Mouse (Mus musculus) lung, postnatal 4 days (tissue): ENCODE results near the gene Cebpg.

Experiments
- DNase-seq, 2 experiments: peaks; one replicate each; pipeline ENCODE4 v3.0.0; 2021

The Cebpg gene

GRCm38 (mm10) chr7:35056436-35056864, at the start of gene Cebpg:
Gene Cebpg (minus strand): TSS chr7:35056573.
- peak; percentile 98 to 99 for DNase-seq

- no peak for DNase-seq
Measured at GRCm38 (mm10) chr7:35099528-35099927, 43.2 kb upstream of the Cebpg start.

GRCm38 (mm10) chr7:35098777-35099176, 42.4 kb upstream of the Cebpg start:
- DNase-seq = no peak

- no peak for DNase-seq
Measured at GRCm38 (mm10) chr7:35094975-35095678, 38.8 kb upstream of the Cebpg start.

- no peak for DNase-seq
Measured at GRCm38 (mm10) chr7:35090550-35090949, 34.2 kb upstream of the Cebpg start.

GRCm38 (mm10) chr7:35086271-35086861, 30.0 kb upstream of the Cebpg start:
- DNase-seq = peak in 1 of 2 experiments; percentile 24

GRCm38 (mm10) chr7:35084565-35085360, 28.4 kb upstream of the Cebpg start:
- DNase-seq = peak in 1 of 2 experiments; percentile 34

GRCm38 (mm10) chr7:35081406-35082104, 25.2 kb upstream of the Cebpg start:
- no peak for DNase-seq

- peak; percentile 61 to 62 for DNase-seq
Measured at GRCm38 (mm10) chr7:35080843-35081338, 24.5 kb upstream of the Cebpg start.

GRCm38 (mm10) chr7:35076645-35077044, 20.3 kb upstream of the Cebpg start:
- no peak for DNase-seq

- DNase-seq = no peak
Measured at GRCm38 (mm10) chr7:35066640-35067212, 10.4 kb upstream of the Cebpg start.

- no peak for DNase-seq
Measured at GRCm38 (mm10) chr7:35065958-35066357, 9.6 kb upstream of the Cebpg start.

- peak; percentile 79 to 85 for DNase-seq
Measured at GRCm38 (mm10) chr7:35064286-35065258, 8.2 kb upstream of the Cebpg start.

- no peak for DNase-seq
Measured at GRCm38 (mm10) chr7:35059467-35059866, 3.1 kb upstream of the Cebpg start.

- DNase-seq = no peak
Measured at GRCm38 (mm10) chr7:35058329-35058728, 2.0 kb upstream of the Cebpg start.

- no peak for DNase-seq
Measured at GRCm38 (mm10) chr7:35057569-35057968, 1.2 kb upstream of the Cebpg start.

- no peak for DNase-seq
Measured at GRCm38 (mm10) chr7:35056999-35057398, 626 bp upstream of the Cebpg start.

- no peak for DNase-seq
Measured at GRCm38 (mm10) chr7:35055619-35056435, 546 bp downstream of the Cebpg start.

- DNase-seq = no peak
Measured at GRCm38 (mm10) chr7:35054977-35055618, 1.3 kb downstream of the Cebpg start.

GRCm38 (mm10) chr7:35054286-35054685, 2.1 kb downstream of the Cebpg start:
- DNase-seq = no peak
